Mouse (Mus musculus) ES-Bruce4 (cell line): ENCODE measurements around the gene Kcnc4.

ENCODE experiments used
- CTCF ChIP-seq: IDR thresholded peaks from one replicate; pipeline ENCODE4 v1.8.1; 2011; ENCODE audit warnings: low read depth, low read length
- EP300 ChIP-seq: IDR thresholded peaks from 2 replicates; pipeline ENCODE4 v1.6.1; 2011; ENCODE audit warnings: low read depth, low read length; ENCODE audit not compliant: insufficient read depth
- POLR2A ChIP-seq: IDR thresholded peaks from one replicate; pipeline ENCODE4 v1.8.1; 2011; ENCODE audit warnings: low read length; ENCODE audit not compliant: insufficient read depth

DNA sequence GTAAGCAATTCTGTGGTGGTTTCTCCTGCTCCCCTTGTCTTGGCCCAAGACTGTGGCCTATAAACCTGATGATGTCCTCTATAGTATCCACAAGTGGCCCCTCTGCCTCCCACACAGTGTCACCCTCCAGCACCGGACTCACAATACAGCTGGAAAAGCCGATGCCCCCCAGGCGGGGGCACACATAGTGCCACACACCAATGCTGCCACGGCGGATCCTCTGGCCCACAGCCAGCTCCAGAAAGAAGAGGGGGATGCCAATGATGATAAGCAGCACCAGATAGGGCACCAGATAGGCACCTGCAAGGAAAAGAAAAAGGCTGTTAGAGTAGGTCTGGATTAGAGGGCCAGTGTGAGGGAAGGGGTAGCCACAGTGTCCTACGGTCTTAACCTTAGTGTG lies 36.2 kb upstream of the Kcnc4 start:
- TF ChIP-seq CTCF (no peak), POLR2A (no peak), EP300 (no peak)
